Mouse (Mus musculus): ENCODE results near the gene Hoxb6.

Hoxb6 gene

GRCm38 (mm10) chr11:96291681-96292564 is at the start of gene Hoxb6:
Gene Hoxb6, plus strand, starts transcription at chr11:96292476.
- DNase-seq (ENCODE audit: low spot score): no peak

GRCm38 (mm10) chr11:96250901-96251300 is 41.4 kb upstream of the Hoxb6 start:
- no peak for DNase-seq (ENCODE audit: low spot score)

DNA sequence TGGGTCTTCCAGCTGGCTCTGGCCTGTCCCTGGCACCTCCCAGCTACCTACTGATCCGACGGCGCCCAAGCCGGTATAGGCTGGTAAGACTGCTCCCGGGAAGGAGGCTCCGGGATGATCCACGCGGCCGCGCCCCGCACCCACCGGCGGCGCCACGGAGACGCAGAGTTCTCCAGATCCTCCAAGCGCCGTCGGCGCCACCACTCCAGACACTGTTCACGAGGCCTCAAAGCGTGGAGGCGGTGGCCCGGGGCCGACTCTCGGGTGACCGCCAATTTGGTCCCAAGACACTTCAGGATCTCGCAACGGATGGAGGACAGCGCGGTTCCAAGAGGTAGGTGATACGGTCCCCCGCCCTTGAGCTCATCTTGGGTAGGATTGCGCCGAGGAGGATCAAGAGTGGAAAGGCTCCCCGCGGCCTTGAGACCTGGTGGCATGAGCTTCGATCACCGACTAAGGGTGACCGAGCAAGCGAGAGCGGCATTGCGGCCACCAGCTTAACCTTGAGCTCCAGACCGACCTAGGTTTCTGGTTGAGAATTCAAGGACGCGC is 40.7 kb upstream of the Hoxb6 start:
- DNase-seq (ENCODE audit: low spot score): no peak

- DNase-seq (ENCODE audit: low spot score): no peak
These were observed 39.6 kb upstream of the Hoxb6 start for GRCm38 (mm10) chr11:96252541-96253120.

DNA sequence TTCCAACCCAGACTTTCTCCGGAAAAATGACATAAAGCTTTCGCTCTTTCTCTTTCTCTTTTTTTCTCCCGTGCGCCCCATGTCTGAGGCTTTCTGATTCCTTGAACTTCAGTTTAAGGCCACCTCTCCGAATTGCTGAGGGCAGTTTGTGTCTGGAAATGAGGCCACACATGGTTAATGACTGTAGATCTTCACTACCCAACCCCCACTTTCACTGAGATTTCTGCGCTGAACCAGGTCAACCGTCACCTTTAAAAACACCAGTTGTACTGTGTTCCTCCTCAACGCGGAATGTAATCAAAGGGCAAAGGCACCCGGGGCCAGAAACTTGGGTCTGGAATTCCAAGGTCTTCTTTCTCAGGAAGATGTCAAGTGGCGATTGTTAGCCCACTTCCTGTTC is 38.1 kb upstream of the Hoxb6 start:
- no peak for DNase-seq (ENCODE audit: low spot score)

- DNase-seq (ENCODE audit: low spot score): no peak
These were observed 36.9 kb upstream of the Hoxb6 start for GRCm38 (mm10) chr11:96255111-96255995.

- DNase-seq (ENCODE audit: low spot score): no peak
These were observed 36.3 kb upstream of the Hoxb6 start for GRCm38 (mm10) chr11:96255996-96256445.

GRCm38 (mm10) chr11:96257141-96257540 is 35.1 kb upstream of the Hoxb6 start:
- DNase-seq (ENCODE audit: low spot score): no peak

DNA sequence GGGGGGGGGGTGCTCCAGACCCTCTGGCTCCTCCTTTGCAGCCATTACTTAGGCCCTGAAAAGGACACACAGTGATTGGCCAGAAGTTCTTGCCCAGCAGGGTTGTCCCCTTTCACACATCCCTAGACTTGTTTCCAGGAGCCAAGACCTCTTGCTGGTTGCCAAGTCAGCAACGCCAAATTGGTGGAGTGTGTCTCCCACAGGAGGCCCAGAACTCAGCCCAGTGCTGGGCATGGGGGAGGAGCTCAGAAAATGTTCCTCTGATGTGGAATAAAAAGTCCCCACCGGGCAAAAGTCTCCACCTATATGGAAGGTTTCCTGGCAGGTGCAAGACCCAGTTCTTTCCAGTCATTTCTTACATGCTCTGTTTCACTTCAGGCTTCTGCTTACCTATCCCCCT is 33.2 kb upstream of the Hoxb6 start:
- DNase-seq (ENCODE audit: low spot score): no peak

DNA sequence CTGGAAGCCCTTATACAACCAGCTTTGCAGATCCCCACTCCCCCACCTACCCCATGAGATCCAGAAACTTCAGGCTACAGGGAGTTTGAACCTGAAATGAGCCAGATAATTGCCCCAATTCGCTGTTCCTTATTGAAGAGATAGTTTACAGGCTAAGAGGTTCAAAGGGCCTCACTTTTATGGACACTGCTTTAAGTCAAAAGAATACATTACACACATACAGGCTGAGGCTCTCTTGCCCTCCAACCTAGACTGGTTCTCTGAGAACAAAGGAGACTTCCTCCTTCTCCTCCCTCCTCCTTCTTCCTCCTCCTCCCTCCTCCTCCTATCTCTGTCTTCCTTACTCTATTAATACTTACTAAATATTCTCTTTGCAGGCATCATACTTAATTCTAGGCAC is 32.8 kb upstream of the Hoxb6 start:
- no peak for DNase-seq (ENCODE audit: low spot score)

DNA sequence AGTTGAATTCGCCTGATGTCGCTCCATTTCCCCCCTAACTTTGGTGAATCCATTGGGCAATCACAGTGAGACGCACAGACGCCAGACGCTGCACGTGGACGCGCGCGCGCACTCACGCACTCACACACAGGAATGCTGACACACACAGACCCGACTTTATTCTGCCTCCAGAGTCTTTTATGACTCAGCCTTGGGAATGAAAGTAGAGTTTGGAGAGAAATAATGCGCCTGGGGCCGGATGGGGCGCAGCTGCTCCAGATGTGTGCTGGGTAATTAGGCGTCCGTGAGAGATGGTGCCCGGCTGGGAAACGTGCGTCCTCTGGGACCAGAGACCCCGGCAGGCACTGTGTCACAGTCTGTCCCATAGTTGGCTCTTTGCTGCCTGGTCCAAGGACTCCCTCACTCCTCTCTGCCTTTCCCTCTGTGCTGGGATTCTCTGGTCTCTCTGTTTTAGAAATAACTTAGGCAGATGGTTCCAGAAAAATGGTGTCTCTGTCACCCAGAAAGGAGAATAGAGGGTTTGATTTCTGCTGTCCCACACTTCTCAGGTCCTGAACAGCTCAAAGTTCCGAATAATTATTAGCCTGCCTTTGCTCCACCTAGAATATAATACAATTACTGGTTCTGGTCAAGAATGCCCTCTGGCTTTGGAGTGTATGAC is 31.8 kb upstream of the Hoxb6 start:
- no peak for DNase-seq (ENCODE audit: low spot score)

- no peak for DNase-seq (ENCODE audit: low spot score)
These were observed 30.9 kb upstream of the Hoxb6 start for GRCm38 (mm10) chr11:96261323-96261890.

DNA sequence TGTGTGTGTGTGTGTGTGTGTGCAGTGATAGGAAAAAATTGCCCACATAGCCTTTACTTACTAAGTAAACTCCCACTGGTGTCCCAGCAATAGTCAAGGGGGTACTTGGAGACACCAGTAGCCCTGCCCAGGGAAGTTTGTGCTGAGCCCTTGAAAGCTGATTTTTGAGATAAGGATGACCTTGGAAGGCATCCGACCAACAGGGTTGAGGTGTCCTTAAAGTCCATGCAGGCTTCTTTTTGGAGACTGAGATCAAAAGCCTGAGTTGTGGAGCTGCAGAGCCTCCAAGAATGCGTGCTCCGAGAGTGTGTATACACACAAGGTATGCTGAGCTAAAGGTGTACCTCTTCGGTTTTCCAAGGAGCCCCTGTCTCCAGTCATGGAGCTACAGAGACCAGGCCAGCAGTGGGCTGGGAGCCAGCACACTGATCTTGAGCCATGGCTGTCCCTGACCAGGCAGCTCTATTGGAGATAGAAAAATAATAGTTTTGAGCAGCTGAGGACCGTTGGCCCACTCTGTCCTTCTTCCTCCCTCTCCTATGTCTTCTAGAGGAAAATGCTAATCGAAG is 29.9 kb upstream of the Hoxb6 start:
- DNase-seq (ENCODE audit: low spot score): no peak

DNA sequence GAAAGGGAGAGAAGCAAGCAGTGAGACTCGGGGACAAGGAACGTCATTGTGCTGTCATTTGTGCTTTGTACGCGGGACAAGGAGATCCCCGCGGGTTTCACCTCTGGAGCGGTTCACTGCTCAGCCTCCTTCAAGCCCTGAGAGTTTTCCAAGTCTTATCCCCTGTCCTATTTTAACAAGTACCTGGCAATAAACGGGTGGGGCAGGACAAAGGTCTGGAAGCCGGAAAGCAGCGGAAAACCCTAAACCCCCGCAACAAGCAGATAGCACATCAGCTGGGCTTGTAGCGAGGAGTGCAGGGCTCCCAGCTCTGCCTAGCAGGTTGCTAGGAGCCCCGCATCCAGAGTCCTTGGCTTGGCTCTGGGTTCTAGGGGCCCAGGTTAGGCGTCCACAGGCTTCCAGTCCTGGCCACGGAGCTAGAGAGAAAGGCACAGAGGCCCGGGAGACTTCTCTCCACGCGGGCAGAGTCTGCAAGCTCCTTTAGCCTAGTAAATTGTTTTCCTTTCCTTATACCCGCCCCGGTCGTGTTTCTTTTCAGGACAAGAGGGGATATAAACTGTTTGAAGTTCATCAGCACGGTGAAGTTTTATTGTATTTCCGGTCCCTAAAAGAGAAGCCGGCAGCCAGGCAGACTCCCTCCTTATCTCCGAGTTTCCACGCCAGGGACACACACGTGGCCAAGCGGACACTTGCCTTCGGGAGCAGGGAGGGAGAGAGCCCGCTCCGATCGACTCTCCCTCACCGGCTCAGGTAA is 28.5 kb upstream of the Hoxb6 start:
- DNase-seq (ENCODE audit: low spot score): no peak

DNA sequence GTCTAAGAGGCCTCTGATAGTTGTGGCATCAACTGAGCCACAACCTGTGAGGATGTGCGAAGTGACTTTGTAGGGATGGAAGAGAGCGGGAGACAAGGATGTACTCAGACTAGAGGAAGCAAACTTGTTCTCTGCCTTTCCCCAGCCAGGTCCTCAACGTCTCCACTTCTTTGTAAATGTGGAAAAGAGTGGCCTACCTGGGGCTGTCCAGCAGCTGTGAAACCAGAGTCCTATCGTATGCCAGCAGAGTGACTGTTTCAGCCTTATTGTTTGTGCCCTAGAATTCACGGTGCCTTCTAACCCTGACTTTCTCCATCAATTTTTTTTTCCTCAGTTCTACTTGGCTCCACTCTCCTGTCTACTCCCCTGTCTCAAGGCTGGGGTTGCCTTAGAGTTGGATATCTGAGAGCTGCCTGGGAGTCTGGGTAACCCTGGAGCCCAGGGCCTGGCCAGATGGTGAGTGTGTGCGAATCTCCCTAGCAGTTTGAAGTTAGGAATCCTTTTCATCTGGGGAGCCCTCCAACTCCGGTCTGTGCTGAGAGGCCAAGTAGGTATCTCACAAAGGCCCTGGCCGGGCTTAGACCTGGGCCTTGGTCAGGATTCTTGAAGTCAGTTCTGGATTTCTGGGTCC is 27.8 kb upstream of the Hoxb6 start:
- no peak for DNase-seq (ENCODE audit: low spot score)

GRCm38 (mm10) chr11:96265954-96266353 is 26.3 kb upstream of the Hoxb6 start:
- no peak for DNase-seq (ENCODE audit: low spot score)

DNA sequence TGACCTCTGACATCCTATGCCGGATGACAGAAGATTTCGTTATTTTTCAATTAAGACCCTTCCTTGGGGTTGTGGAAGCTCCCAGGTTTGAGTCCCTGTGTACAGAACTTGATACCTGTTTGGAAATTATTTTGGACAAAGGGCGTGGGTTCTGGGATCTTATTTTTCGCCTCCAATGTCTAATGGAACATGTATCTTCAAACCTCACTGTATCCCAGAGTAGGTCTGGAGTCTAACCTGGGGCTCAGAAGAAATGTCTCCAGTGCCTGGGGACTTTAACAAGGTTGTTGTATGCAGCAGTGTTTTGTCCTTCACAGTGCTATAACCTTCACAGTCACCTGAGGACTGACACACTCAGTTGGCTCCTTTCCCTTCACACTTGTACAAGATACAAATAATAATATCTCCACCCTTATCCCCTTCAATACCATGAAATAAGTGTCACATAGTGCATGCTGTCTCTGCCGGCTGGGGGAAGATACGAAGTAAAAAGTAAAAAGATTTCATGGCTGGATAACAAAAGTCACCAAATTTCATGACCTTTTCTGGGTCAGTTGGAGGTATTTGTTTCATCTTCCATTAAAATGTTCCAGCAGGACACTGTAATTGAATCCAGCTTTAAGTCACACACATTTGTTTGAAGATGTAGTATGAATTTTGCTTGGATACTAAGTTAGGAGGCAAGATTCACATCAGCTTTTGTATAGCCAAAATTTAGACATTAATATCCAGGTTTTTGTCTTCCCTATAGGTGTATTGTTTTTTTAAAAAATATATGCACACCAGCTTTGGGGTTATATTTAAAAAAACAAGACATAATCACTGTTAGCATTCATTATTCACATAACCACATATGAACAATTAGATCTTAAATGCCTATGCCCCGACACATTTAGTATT is 25.0 kb upstream of the Hoxb6 start:
- DNase-seq (ENCODE audit: low spot score): no peak

GRCm38 (mm10) chr11:96268031-96268745 is 24.1 kb upstream of the Hoxb6 start:
- no peak for DNase-seq (ENCODE audit: low spot score)
